Mouse (Mus musculus) CH12.LX (cell line): ENCODE results near the gene Fgfr2. TPM values are rescaled to one million over a fixed set of nuclear protein-coding genes. Genes with fewer than 3 reads are reported as not detected.

Experiments used
- DNase-seq: peaks from one replicate; pipeline ENCODE4 v3.0.0-alpha.2; 2013; ENCODE audit errors: extremely low read depth
- H3K27ac ChIP-seq: 2 replicates; pipeline ENCODE4 v1.5.1; 2012; ENCODE audit warnings: low read depth, mild to moderate bottlenecking, control low read depth, moderate library complexity; ENCODE audit not compliant: insufficient read depth
- H3K27me3 ChIP-seq: replicated peaks from 2 replicates; pipeline ENCODE3; 2012; ENCODE audit warnings: inconsistent platforms
- H3K36me3 ChIP-seq, 2 experiments: replicated peaks in 1 of 2; 2 replicates each; pipeline versions ENCODE3 to v1.6.1; 2012; ENCODE audit warnings: inconsistent platforms in 1 of 2, low read length in 1 of 2, mild to moderate bottlenecking in 1 of 2, mixed read lengths in 1 of 2, moderate library complexity in 1 of 2; ENCODE audit not compliant: control insufficient read depth in 1 of 2, insufficient read depth in 1 of 2
- H3K4me1 ChIP-seq, 2 experiments: 2 replicates each; pipeline ENCODE4 v1.6.1; 2012; ENCODE audit warnings: inconsistent platforms in 1 of 2, moderate library complexity in 1 of 2; ENCODE audit not compliant: insufficient read depth in 2 of 2, control insufficient read depth in 1 of 2
- H3K4me2 ChIP-seq: 2 replicates; pipeline ENCODE4 v1.6.1; 2012; ENCODE audit warnings: low read depth, mild to moderate bottlenecking, control low read depth; ENCODE audit not compliant: poor library complexity, insufficient read depth, severe bottlenecking
- H3K4me3 ChIP-seq, 3 experiments: fragments of 150-350 bp in 1 of 3; sonication (generic) in 1 of 3; replicated peaks in 1 of 3; 2 replicates each; pipeline versions ENCODE3 to v1.5.1; 2011 to 2012; ENCODE audit warnings: low read depth in 2 of 3, low read length in 2 of 3, mild to moderate bottlenecking in 2 of 3, moderate library complexity in 2 of 3, control low read depth in 1 of 3, improper control_type of control experiment in 1 of 3, inconsistent platforms in 1 of 3, mixed read lengths in 1 of 3; ENCODE audit not compliant: poor library complexity in 1 of 3
- H3K79me2 ChIP-seq: replicated peaks from 2 replicates; pipeline ENCODE4 v1.6.1; 2012; ENCODE audit warnings: mild to moderate bottlenecking, moderate library complexity; ENCODE audit not compliant: control insufficient read depth, poor library complexity, insufficient read depth, severe bottlenecking; ENCODE audit errors: extremely low read depth
- H3K9ac ChIP-seq: 2 replicates; pipeline ENCODE4 v1.6.1; 2012; ENCODE audit warnings: low read depth, mild to moderate bottlenecking, control low read depth, moderate library complexity; ENCODE audit not compliant: insufficient read depth
- H3K9me3 ChIP-seq: replicated peaks from 2 replicates; pipeline ENCODE3; 2012; ENCODE audit warnings: low read length, inconsistent platforms, mixed read lengths
- CHD1 ChIP-seq: IDR thresholded peaks from 2 replicates; pipeline ENCODE4 v1.6.1; 2012; ENCODE audit warnings: low read depth, low read length, improper control_type of control experiment, inconsistent platforms
- CTCF ChIP-seq, 2 experiments: IDR thresholded peaks in 1 of 2; conservative IDR thresholded peaks in 1 of 2; 2 replicates each; pipeline ENCODE4 v1.5.1; 2011 to 2012; ENCODE audit warnings: low read depth in 2 of 2, low read length in 2 of 2, improper control_type of control experiment in 1 of 2, inconsistent platforms in 1 of 2, mild to moderate bottlenecking in 1 of 2, moderate library complexity in 1 of 2
- ELF1 ChIP-seq: IDR thresholded peaks from 2 replicates; pipeline ENCODE4 v1.6.1; 2014; ENCODE audit warnings: low read depth, mild to moderate bottlenecking, inconsistent platforms, low read length, improper control_type of control experiment
- EP300 ChIP-seq: IDR thresholded peaks from 2 replicates; pipeline ENCODE4 v1.6.1; 2011; ENCODE audit warnings: low read length, improper control_type of control experiment
- GABPA ChIP-seq: IDR thresholded peaks from 2 replicates; pipeline ENCODE4 v1.6.1; 2012; ENCODE audit warnings: low read depth, low read length, improper control_type of control experiment, inconsistent platforms; ENCODE audit not compliant: insufficient replicate concordance
- HCFC1 ChIP-seq: IDR thresholded peaks from 2 replicates; pipeline ENCODE4 v1.6.1; 2012; ENCODE audit warnings: low read depth, mild to moderate bottlenecking, inconsistent platforms, low read length, improper control_type of control experiment
- JUN ChIP-seq: IDR thresholded peaks from 2 replicates; pipeline ENCODE4 v1.6.1; 2011; ENCODE audit warnings: low read depth, mild to moderate bottlenecking, low read length, improper control_type of control experiment, moderate library complexity; ENCODE audit not compliant: insufficient read depth
- KAT2A ChIP-seq: IDR thresholded peaks from 2 replicates; pipeline ENCODE4 v1.6.1; 2012; ENCODE audit warnings: low read length, improper control_type of control experiment, inconsistent platforms; ENCODE audit not compliant: insufficient replicate concordance
- MEF2A ChIP-seq: IDR thresholded peaks from 2 replicates; pipeline ENCODE4 v1.6.1; 2014; ENCODE audit warnings: low read depth, mild to moderate bottlenecking, inconsistent platforms, low read length, improper control_type of control experiment, borderline replicate concordance
- MXI1 ChIP-seq: IDR thresholded peaks from 2 replicates; pipeline ENCODE4 v1.6.1; 2011; ENCODE audit warnings: mild to moderate bottlenecking, low read depth, low read length, improper control_type of control experiment
- NRF1 ChIP-seq: IDR thresholded peaks from 2 replicates; pipeline ENCODE4 v1.6.1; 2014; ENCODE audit warnings: low read depth, mild to moderate bottlenecking, inconsistent platforms, low read length, improper control_type of control experiment, moderate library complexity
- POLR2A ChIP-seq: IDR thresholded peaks from 2 replicates; pipeline ENCODE4 v1.6.1; 2011; ENCODE audit warnings: low read depth, mild to moderate bottlenecking, improper control_type of control experiment, low read length
- RAD21 ChIP-seq: IDR thresholded peaks from 2 replicates; pipeline ENCODE4 v1.6.1; 2011; ENCODE audit warnings: low read depth, mild to moderate bottlenecking, low read length, improper control_type of control experiment, moderate library complexity
- RCOR1 ChIP-seq: conservative IDR thresholded peaks from 2 replicates; pipeline ENCODE4 v1.6.1; 2012; ENCODE audit warnings: low read depth, mild to moderate bottlenecking, inconsistent platforms, low read length, improper control_type of control experiment
- TCF12 ChIP-seq: IDR thresholded peaks from 2 replicates; pipeline ENCODE4 v1.6.1; 2014; ENCODE audit warnings: low read depth, mild to moderate bottlenecking, inconsistent platforms, low read length, improper control_type of control experiment
- ZC3H11A ChIP-seq: IDR thresholded peaks from 2 replicates; pipeline ENCODE4 v1.6.1; 2012; ENCODE audit warnings: low read depth, mild to moderate bottlenecking, inconsistent platforms, low read length, improper control_type of control experiment
- ZKSCAN1 ChIP-seq: IDR thresholded peaks from 2 replicates; pipeline ENCODE4 v1.6.1; 2012; ENCODE audit warnings: low read depth, inconsistent platforms, low read length, improper control_type of control experiment, borderline replicate concordance
- ZNF384 ChIP-seq: IDR thresholded peaks from 2 replicates; pipeline ENCODE4 v1.6.1; 2012; ENCODE audit warnings: low read depth, low read length, improper control_type of control experiment, inconsistent platforms
- dilution Hi-C: fragments of 300-500 bp; cut with MboI; formaldehyde crosslinking; loops from 2 replicates; pipeline ENCODE4 v1.14.3; 2020; ENCODE audit warnings: low sequenced_read_pairs; ENCODE audit not compliant: extremely low pct_unique_long_range_greater_than_20kb, extremely low pct_ligation_motif_present
- in situ Hi-C: fragments of 300-500 bp; cut with MboI; formaldehyde crosslinking; loops from 3 replicates; pipeline ENCODE4 v1.14.3; 2019; ENCODE audit warnings: low sequenced_read_pairs, low pct_ligation_motif_present, low pct_unique_long_range_greater_than_20kb, mixed read lengths
- polyA plus RNA-seq: library from polyadenylated mRNA; unstranded; fragments of >175 nt; gene quantifications from 2 replicates; pipeline ENCODE4 v1.2.1, GENCODE M21; 2012; ENCODE audit warnings: low read depth; ENCODE audit not compliant: insufficient read length
- total RNA-seq, 2 experiments: library from RNA; depleted of rRNA; stranded (reverse); fragments of 300-350 nt in 1 of 2; fragments of >200 nt in 1 of 2; gene quantifications; 2 replicates each; pipeline ENCODE4 v1.2.3; 2012 to 2014

Fgfr2 gene
- total and polyA plus RNA-seq, 3 experiments = not detected

- H3K79me2 ChIP-seq = no peaks in the 10 kb centered on the region
- no peak for DNase-seq
- in situ Hi-C loops (no loop called here), dilution Hi-C loops (no loop called here)
- no peak overlapping the region for H3K4me3 ChIP-seq
- no peaks in the 10 kb centered on the region for H3K27me3 ChIP-seq
- H3K4me2 ChIP-seq = no peak overlapping the region
- no peak overlapping the region for H3K27ac ChIP-seq
- H3K9ac ChIP-seq = no peak overlapping the region
- H3K9me3 ChIP-seq = no peaks in the 10 kb centered on the region
- peaks cover 0 to 4% of the 10 kb centered on the region in 2 experiments; a peak in 2 of 4 replicates for H3K4me1 ChIP-seq
- peaks cover 0 to 2% of the 10 kb centered on the region in 2 experiments for H3K36me3 ChIP-seq
- no peak for TF ChIP-seq MXI1
- no peak for TF ChIP-seq NRF1
- TF ChIP-seq ZKSCAN1 = no peak
- TF ChIP-seq ZNF384 = no peak
- no peak for TF ChIP-seq ZC3H11A
- no peak for TF ChIP-seq RAD21
- TF ChIP-seq ELF1 = no peak
- TF ChIP-seq CHD1 = no peak
- TF ChIP-seq POLR2A = no peak
- TF ChIP-seq JUN = no peak
- no peak for TF ChIP-seq MEF2A
- TF ChIP-seq, all 38 proteins: peak for 0
These were observed 2696.6 kb downstream of the Fgfr2 start for GRCm38 (mm10) chr7:130426586-130426985.

- TF ChIP-seq EP300 (no peak), TCF12 (no peak), CTCF (conservative IDR thresholded peaks at IDR 0.05 in 1 of 2, IDR thresholded peaks at IDR 0.05 in 1 of 2; ENCODE audit: low read depth in 2 of 2, low read length in 2 of 2) (no peak), GABPA (no peak), POLR2A (no peak), CHD1 (no peak), ZNF384 (no peak), RCOR1 (no peak), ZKSCAN1 (no peak), NRF1 (no peak), HCFC1 (no peak), KAT2A (no peak)
- Histone ChIP-seq H3K9me3 (no peaks in the 10 kb centered on the region), H3K4me3 (no peak overlapping the region), H3K4me2 (no peak overlapping the region), H3K27me3 (no peaks in the 10 kb centered on the region), H3K27ac (no peak overlapping the region), H3K79me2 (no peaks in the 10 kb centered on the region), H3K9ac (no peak overlapping the region), H3K4me1 (peaks cover 0 to 4% of the 10 kb centered on the region in 2 experiments; a peak in 2 of 4 replicates), H3K36me3 (peaks cover 0 to 2% of the 10 kb centered on the region in 2 experiments)
- in situ Hi-C loops (no loop called here), dilution Hi-C loops (no loop called here)
- DNase-seq = no peak
These were observed 2697.2 kb downstream of the Fgfr2 start for GRCm38 (mm10) chr7:130425991-130426390.
